Mouse (Mus musculus) lung, adult 2 months (tissue): ENCODE measurements around the gene Ipo8. TPM values are rescaled to one million over a fixed set of nuclear protein-coding genes. Genes with fewer than 3 reads are reported as not detected.

ENCODE experiments used
- DNase-seq: peaks from one replicate; pipeline ENCODE4 v3.0.0; 2022
- H3K4me1 ChIP-seq: fragments of 200-500 bp; 2 replicates; pipeline ENCODE4 v1.6.1; 2011; ENCODE audit warnings: low read length; ENCODE audit not compliant: control insufficient read depth, insufficient read depth
- H3K4me3 ChIP-seq: fragments of 200-500 bp; replicated peaks from 2 replicates; pipeline ENCODE3; 2011; ENCODE audit warnings: low read depth, mild to moderate bottlenecking, control low read depth, low read length; ENCODE audit errors: extremely low read depth
- CTCF ChIP-seq: fragments of 200-500 bp; IDR thresholded peaks from 2 replicates; pipeline ENCODE4 v1.5.1; 2011; ENCODE audit warnings: mild to moderate bottlenecking, low read length, control low read depth; ENCODE audit not compliant: insufficient read depth
- POLR2A ChIP-seq: fragments of 200-500 bp; IDR thresholded peaks from 2 replicates; pipeline ENCODE4 v1.6.1; 2011; ENCODE audit warnings: low read depth, mild to moderate bottlenecking, control low read depth, low read length, borderline replicate concordance; ENCODE audit errors: extremely low read depth
- WGBS: fragments of 180-500 bp; shearing (Covaris S2); methylation state at CpG from one replicate; pipeline ENCODE4 v1.1.7; 2018; 5-methylcytosine and 5-hydroxymethylcytosine counted together
- polyA plus RNA-seq: library from polyadenylated mRNA; depleted of rRNA; stranded (reverse); fragments of >200 nt; gene quantifications from 2 replicates; pipeline ENCODE4 v1.2.3, GENCODE M21; 2012; rRNA removed

Gene Ipo8
- polyA plus RNA-seq, 1 experiment = 14.9 TPM

GRCm38 (mm10) chr6:148727871-148728524, 103.3 kb downstream of the Ipo8 start:
- H3K4me1 ChIP-seq = no peaks in the 10 kb centered on the region

GRCm38 (mm10) chr6:148724453-148724852, 106.8 kb downstream of the Ipo8 start:
- WGBS = 65% methylated on average over 3 of the region's 3 CpGs
- DNase-seq = no peak
- no peak overlapping the region for H3K4me3 ChIP-seq
- no peaks in the 10 kb centered on the region for H3K4me1 ChIP-seq
- TF ChIP-seq CTCF = no peak
- TF ChIP-seq POLR2A = no peak

More at GRCm38 (mm10) chr6:148727871-148728524, 103.3 kb downstream of the Ipo8 start:
- TF ChIP-seq CTCF (no peak), POLR2A (no peak)
- WGBS = 49% methylated on average over 6 of the region's 6 CpGs
- no peak for DNase-seq
- no peak overlapping the region for H3K4me3 ChIP-seq

Other genes starting within 250 kb of the Ipo8 start
- gene Caprin2, start 64.8 kb upstream of the Ipo8 start, polyA plus RNA-seq = 3.5 and 3.6 TPM in 2 replicates
- 3.5 and 5.5 TPM in 2 replicates for gene Sinhcaf, start 115.0 kb upstream of the Ipo8 start, polyA plus RNA-seq